Comparison of ENCODE assay signal across 7 mouse cellular contexts in the genomic region with DNA sequence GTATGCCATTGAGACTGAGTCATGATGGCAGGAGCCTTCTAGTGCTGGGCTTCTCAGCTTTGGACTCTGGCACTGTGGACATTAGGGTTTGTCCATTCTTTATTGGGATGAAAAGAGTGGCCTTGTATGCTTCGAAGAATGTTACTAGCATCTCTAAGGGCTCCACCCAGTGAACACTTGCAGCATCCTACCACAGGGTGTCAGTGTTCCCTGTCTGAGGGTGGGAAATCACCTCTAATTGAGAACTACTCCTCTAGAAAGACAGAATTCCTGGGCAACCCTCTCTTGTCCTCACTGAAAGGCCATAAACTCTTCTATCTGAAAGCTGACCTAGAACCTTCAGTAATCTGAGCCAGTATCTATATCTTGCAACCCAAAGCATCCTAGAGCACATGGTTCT. TPM values are rescaled to one million over a fixed set of nuclear protein-coding genes. Genes with fewer than 3 reads are reported as not detected.
DNase-seq lines count a peak whose midpoint lies in the region; ATAC-seq and TF ChIP-seq lines count a peak whose summit lies in the region.

No protein-coding gene starts in this region.

- no peaks in the 10 kb centered on the region for H3K9me3 ChIP-seq in kidney, embryonic 15.5 days (replicated peaks)
- H3K9me3 ChIP-seq in embryonic facial prominence, embryonic 11.5 days (replicated peaks; ENCODE audit: control insufficient read depth, low read length): no peaks in the 10 kb centered on the region
- no peaks in the 10 kb centered on the region for H3K9me3 ChIP-seq in liver, postnatal 0 days (ENCODE audit: low read length)

- DNase-seq in kidney, adult 18-20 months: peak; percentile 35
- peak; percentile 58 to 60 for DNase-seq in B cell, adult 2 months
- DNase-seq in CD8-positive naive resting alpha-beta T cell, adult 2 months (ENCODE audit: low read depth in 2 of 2, low spot score in 2 of 2): peak; percentile 23 to 42
- DNase-seq in embryonic facial prominence, embryonic 11.5 days (ENCODE audit: low spot score): peak; percentile 61
- peak; percentile 33 for DNase-seq in liver, postnatal 0 days
- peak; percentile 19 to 34 for DNase-seq in thymus, postnatal 10 days (ENCODE audit: low spot score in 2 of 2)

- TF ChIP-seq EP300 in liver, postnatal 0 days (IDR thresholded peaks at IDR 0.05; ENCODE audit: low read depth): no peak

- H3K27ac ChIP-seq in kidney, embryonic 15.5 days: no peak overlapping the region
- H3K27ac ChIP-seq in embryonic facial prominence, embryonic 11.5 days (replicated peaks; ENCODE audit: low read depth, low read length): no peak overlapping the region
- no peak overlapping the region for H3K27ac ChIP-seq in liver, postnatal 0 days (ENCODE audit: low read depth)

- H3K4me2 ChIP-seq in kidney, embryonic 15.5 days: no peak overlapping the region
- no peak overlapping the region for H3K4me2 ChIP-seq in embryonic facial prominence, embryonic 11.5 days (ENCODE audit: low read depth, low read length)
- H3K4me2 ChIP-seq in liver, postnatal 0 days (ENCODE audit: low read depth, low read length): no peak overlapping the region

- peaks cover 13% of the 10 kb centered on the region for H3K4me1 ChIP-seq in kidney, embryonic 15.5 days
- H3K4me1 ChIP-seq in embryonic facial prominence, embryonic 11.5 days (ENCODE audit: control insufficient read depth, insufficient read depth, low read length): no peaks in the 10 kb centered on the region
- H3K4me1 ChIP-seq in liver, postnatal 0 days (ENCODE audit: insufficient read depth): peaks cover 20% of the 10 kb centered on the region

- H3K9ac ChIP-seq in kidney, embryonic 15.5 days: no peak overlapping the region
- H3K9ac ChIP-seq in embryonic facial prominence, embryonic 11.5 days (replicated peaks; ENCODE audit: low read length): no peak overlapping the region
- H3K9ac ChIP-seq in liver, postnatal 0 days (replicated peaks): no peak overlapping the region

- H3K27me3 ChIP-seq in kidney, embryonic 15.5 days: 0 out of 2 replicates have a peak, but pooled peaks cover 16% of the 10 kb centered on the region
- H3K27me3 ChIP-seq in embryonic facial prominence, embryonic 11.5 days (ENCODE audit: control insufficient read depth, insufficient read depth, low read length): peaks cover 2% of the 10 kb centered on the region; the same call in 1 of the 2 replicates
- no peaks in the 10 kb centered on the region; the same call in 1 of the 2 replicates for H3K27me3 ChIP-seq in liver, postnatal 0 days (ENCODE audit: insufficient read depth, low read length)

- ATAC-seq in kidney, embryonic 15.5 days (replicated peaks; ENCODE audit: low FRiP score): no peak
- no peak for ATAC-seq in embryonic facial prominence, embryonic 11.5 days (replicated peaks; ENCODE audit: insufficient number of reproducible peaks, low FRiP score, low TSS enrichment, low read depth)
- ATAC-seq in liver, postnatal 0 days: no peak

- peak; percentile 76 for TF ChIP-seq CTCF in liver, postnatal 0 days (IDR thresholded peaks at IDR 0.05; ENCODE audit: low read depth)

- 62% methylated on average over 1 of the region's 1 CpGs for WGBS in kidney, embryonic 15.5 days
- WGBS in embryonic facial prominence, embryonic 11.5 days: 72% methylated on average over 1 of the region's 1 CpGs
- 45% methylated on average over 1 of the region's 1 CpGs for WGBS in liver, postnatal 0 days (ENCODE audit: insufficient replicate concordance)

- H3K4me3 ChIP-seq in kidney, embryonic 15.5 days (replicated peaks): no peak overlapping the region
- no peak overlapping the region for H3K4me3 ChIP-seq in embryonic facial prominence, embryonic 11.5 days (ENCODE audit: low read depth, low read length)
- H3K4me3 ChIP-seq in liver, postnatal 0 days (ENCODE audit: low read depth, low read length): no peak overlapping the region

- no peaks in the 10 kb centered on the region for H3K36me3 ChIP-seq in kidney, embryonic 15.5 days
- no peaks in the 10 kb centered on the region for H3K36me3 ChIP-seq in embryonic facial prominence, embryonic 11.5 days (replicated peaks; ENCODE audit: control insufficient read depth, insufficient read depth, low read depth, low read length)
- no peaks in the 10 kb centered on the region for H3K36me3 ChIP-seq in liver, postnatal 0 days (replicated peaks; ENCODE audit: insufficient read depth, low read length)

RNA-seq across cellular contexts. Expression of a gene that starts 41.6 kb away (rescaled TPM):
- 9.0 and 10.0 TPM in 2 replicates for polyA plus RNA-seq in kidney, embryonic 15.5 days (2015; fragmentation: Nextera tagmentation; extraction: Ambion mirVana)
- 17.0 and 18.0 TPM in 2 replicates for polyA plus RNA-seq in embryonic facial prominence, embryonic 11.5 days (2014; fragmentation: Nextera tagmentation; extraction: Ambion mirVana)
- 3.1 and 3.4 TPM in 2 replicates for polyA plus RNA-seq in liver, postnatal 0 days (2015; fragmentation: Nextera tagmentation; extraction: Ambion mirVana)
